Mouse (Mus musculus) forebrain, postnatal 0 days (tissue): ENCODE measurements around the gene Mettl6. TPM values are rescaled to one million over a fixed set of nuclear protein-coding genes. Genes with fewer than 3 reads are reported as not detected.
"Not testable (repeated sequence)": the region's sequence is repeated elsewhere in the genome, so short reads cannot be mapped to it uniquely, and the experiment has no call there.

Source experiments
- ATAC-seq: fragments of 200-750 bp; cut with Nextera tagmentation; 2 replicates; pipeline ENCODE4 v1.8.0; 2017; ENCODE audit warnings: mild to moderate bottlenecking, moderate library complexity
- DNase-seq: peaks from one replicate; pipeline ENCODE4 v3.0.0-alpha.2; 2015
- H3K27ac ChIP-seq: fragments of 300-500 bp; sonication (generic); 2 replicates; pipeline ENCODE4 v1.5.1; 2014; ENCODE audit warnings: low read depth, mild to moderate bottlenecking, antibody characterized with exemption, low read length, moderate library complexity, mixed read lengths
- H3K27me3 ChIP-seq: fragments of 300-500 bp; sonication (generic); 2 replicates; pipeline ENCODE4 v1.6.1; 2014; ENCODE audit warnings: mild to moderate bottlenecking, low read length, mixed read lengths; ENCODE audit not compliant: insufficient read depth
- H3K36me3 ChIP-seq: fragments of 300-500 bp; sonication (generic); 2 replicates; pipeline ENCODE4 v1.6.1; 2014; ENCODE audit warnings: mild to moderate bottlenecking, moderate library complexity; ENCODE audit not compliant: insufficient read depth
- H3K4me1 ChIP-seq: fragments of 300-500 bp; sonication (generic); 2 replicates; pipeline ENCODE4 v1.6.1; 2014; ENCODE audit warnings: antibody characterized with exemption; ENCODE audit not compliant: insufficient read depth
- H3K4me2 ChIP-seq: fragments of 300-500 bp; sonication (generic); 2 replicates; pipeline ENCODE4 v1.6.1; 2014; ENCODE audit warnings: low read depth, mild to moderate bottlenecking, moderate library complexity
- H3K4me3 ChIP-seq: fragments of 300-500 bp; sonication (generic); 2 replicates; pipeline ENCODE4 v1.5.1; 2014; ENCODE audit warnings: low read depth, low read length, mixed read lengths
- H3K9ac ChIP-seq: fragments of 300-500 bp; sonication (generic); 2 replicates; pipeline ENCODE4 v1.6.1; 2014; ENCODE audit warnings: mild to moderate bottlenecking
- H3K9me3 ChIP-seq: fragments of 300-500 bp; sonication (generic); 2 replicates; pipeline ENCODE4 v1.6.1; 2016; ENCODE audit warnings: low read length
- CTCF ChIP-seq: sonication (generic); IDR thresholded peaks from 2 replicates; pipeline ENCODE4 v1.5.1; 2016; ENCODE audit warnings: antibody characterized with exemption, control low read depth, low read depth
- WGBS: fragments of 180-500 bp; shearing (Covaris S2); extraction: QIAGEN DNeasy Blood & Tissue Kit; methylation state at CpG from one replicate; pipeline ENCODE4 v1.1.7; 2014; 5-methylcytosine and 5-hydroxymethylcytosine counted together
- polyA plus RNA-seq: library from polyadenylated mRNA; unstranded; fragments of >200 nt; fragmentation: Nextera tagmentation; extraction: Ambion mirVana; gene quantifications from 2 replicates; pipeline ENCODE4 v1.2.1, GENCODE M21; 2015
- total RNA-seq: library from RNA; depleted of rRNA; stranded (reverse); fragments of >200 nt; gene quantifications from 2 replicates; pipeline ENCODE4 v1.2.3, GENCODE M21; 2014

Gene Mettl6
- total and polyA plus RNA-seq, 2 experiments from 2014 or later = 40.0 to 43.4 TPM

- Histone ChIP-seq H3K4me1 (0 out of 2 replicates have a peak, but pooled peaks cover 3% of the 10 kb centered on the region), H3K9ac (no peak overlapping the region), H3K4me3 (no peak overlapping the region), H3K9me3 (no peaks in the 10 kb centered on the region), H3K27me3 (no peaks in the 10 kb centered on the region), H3K36me3 (no peaks in the 10 kb centered on the region), H3K4me2 (no peak overlapping the region), H3K27ac (no peak overlapping the region)
- ATAC-seq (peak; percentile 48), DNase-seq (no peak)
- no peak for TF ChIP-seq CTCF
- WGBS = 70% methylated on average over 6 of the region's 6 CpGs
These were observed 38.6 kb downstream of the Mettl6 start for GRCm38 (mm10) chr14:31456064-31456721.

- Histone ChIP-seq H3K4me3 (no peak overlapping the region), H3K4me1 (0 out of 2 replicates have a peak, but pooled peaks cover 3% of the 10 kb centered on the region), H3K27ac (no peak overlapping the region), H3K36me3 (no peaks in the 10 kb centered on the region), H3K9ac (no peak overlapping the region), H3K4me2 (no peak overlapping the region), H3K27me3 (no peaks in the 10 kb centered on the region), H3K9me3 (no peaks in the 10 kb centered on the region)
- WGBS = 89% methylated on average over 8 of the region's 8 CpGs
- ATAC-seq (no peak), DNase-seq (no peak)
- 0 out of 2 replicates have a peak, but pooled peaks have one; percentile 4 for TF ChIP-seq CTCF
These were observed 39.8 kb downstream of the Mettl6 start for GRCm38 (mm10) chr14:31454849-31455566.

DNA sequence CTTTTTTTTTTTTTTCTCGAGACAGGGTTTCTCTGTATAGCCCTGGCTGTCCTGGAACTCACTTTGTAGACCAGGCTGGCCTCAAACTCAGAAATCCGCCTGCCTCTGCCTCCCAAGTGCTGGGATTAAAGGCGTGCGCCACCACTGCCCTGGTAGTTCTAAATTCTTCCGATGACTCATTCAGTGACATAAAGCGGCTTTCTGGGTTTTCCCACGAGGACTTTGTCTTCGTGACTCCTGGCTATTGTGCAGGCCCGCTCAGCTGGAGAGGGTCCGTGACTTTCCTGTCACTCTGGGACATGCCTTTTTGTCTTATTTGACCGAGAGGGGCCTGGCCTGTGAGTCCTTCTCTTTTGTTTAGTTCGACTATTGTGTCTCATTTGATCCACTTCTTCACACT is 40.9 kb downstream of the Mettl6 start:
- H3K27me3 ChIP-seq, H3K4me3 ChIP-seq, H3K27ac ChIP-seq, H3K36me3 ChIP-seq, H3K9ac ChIP-seq, DNase-seq, ATAC-seq, H3K4me1 ChIP-seq, H3K9me3 ChIP-seq, H3K4me2 ChIP-seq: not testable (repeated sequence)
- 71% methylated on average over 12 of the region's 12 CpGs for WGBS

- no peak for DNase-seq
- H3K27ac ChIP-seq = no peak overlapping the region
- no peak for TF ChIP-seq CTCF
- WGBS = 76% methylated on average over 5 of the region's 5 CpGs
- no peaks in the 10 kb centered on the region for H3K36me3 ChIP-seq
- no peaks in the 10 kb centered on the region for H3K4me1 ChIP-seq
- no peak overlapping the region for H3K4me3 ChIP-seq
- no peak for ATAC-seq
- H3K9me3 ChIP-seq = no peaks in the 10 kb centered on the region
- H3K4me2 ChIP-seq = no peak overlapping the region
- H3K9ac ChIP-seq = no peak overlapping the region
- no peaks in the 10 kb centered on the region for H3K27me3 ChIP-seq
These were observed 45.8 kb downstream of the Mettl6 start for GRCm38 (mm10) chr14:31448994-31449393.

GRCm38 (mm10) chr14:31443616-31444015 is 51.2 kb downstream of the Mettl6 start:
- 73% methylated on average over 6 of the region's 6 CpGs for WGBS

DNA sequence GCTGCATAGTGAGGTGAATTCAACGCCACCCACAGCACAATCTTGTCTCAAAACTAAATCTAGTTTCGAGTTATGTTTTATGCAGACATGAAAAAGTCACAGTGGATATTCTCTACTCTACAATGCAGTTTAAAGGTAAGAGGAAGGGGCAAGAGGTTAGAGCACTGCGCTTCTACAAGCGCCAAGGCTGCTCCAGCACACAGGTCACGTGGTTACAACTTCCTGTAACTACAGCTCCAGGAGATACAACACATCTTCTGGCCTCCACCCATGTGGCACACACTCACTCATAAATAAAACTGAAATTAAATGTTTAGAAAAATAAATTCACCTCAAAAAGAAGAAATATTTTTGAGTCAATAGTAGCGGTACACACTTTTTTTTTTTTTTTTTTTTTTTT is 54.1 kb downstream of the Mettl6 start:
- Histone ChIP-seq H3K4me2 (no peak overlapping the region), H3K27me3 (no peaks in the 10 kb centered on the region), H3K9me3 (no peaks in the 10 kb centered on the region), H3K4me3 (no peak overlapping the region), H3K4me1 (no peaks in the 10 kb centered on the region), H3K9ac (no peak overlapping the region), H3K27ac (no peak overlapping the region), H3K36me3 (no peaks in the 10 kb centered on the region)
- ATAC-seq (no peak), DNase-seq (no peak)
- no peak for TF ChIP-seq CTCF
- WGBS = 90% methylated on average over 6 of the region's 6 CpGs

More at GRCm38 (mm10) chr14:31443616-31444015, 51.2 kb downstream of the Mettl6 start:
- ATAC-seq = no peak
- Histone ChIP-seq H3K9ac (no peak overlapping the region), H3K4me3 (no peak overlapping the region), H3K4me1 (no peaks in the 10 kb centered on the region), H3K4me2 (no peak overlapping the region), H3K27ac (no peak overlapping the region), H3K27me3 (no peaks in the 10 kb centered on the region), H3K36me3 (no peaks in the 10 kb centered on the region), H3K9me3 (no peaks in the 10 kb centered on the region)
- TF ChIP-seq CTCF = no peak
- no peak for DNase-seq

- no peaks in the 10 kb centered on the region for H3K27me3 ChIP-seq
- 0 out of 2 replicates have a peak, but pooled peaks have one; percentile 8 for TF ChIP-seq CTCF
- 34% methylated on average over 3 of the region's 3 CpGs for WGBS
- DNase-seq = no peak
- no peak overlapping the region for H3K27ac ChIP-seq
- no peak overlapping the region for H3K9ac ChIP-seq
- no peaks in the 10 kb centered on the region for H3K36me3 ChIP-seq
- H3K9me3 ChIP-seq = no peaks in the 10 kb centered on the region
- H3K4me2 ChIP-seq = no peak overlapping the region
- H3K4me1 ChIP-seq = no peaks in the 10 kb centered on the region
- ATAC-seq = no peak
- H3K4me3 ChIP-seq = no peak overlapping the region
These were observed 54.6 kb downstream of the Mettl6 start for GRCm38 (mm10) chr14:31440230-31440629.
